Mouse (Mus musculus): ENCODE measurements at regions not wholly inside any gene's neighbourhood (a gene's known extent, or its start where the extent isn't known, plus 50 kb on each side); places are given as distances from the start of the nearest gene placed in this dataset.
A peak's percentile ranks its signal among the peaks of the same experiment; 100 is the strongest.

- DNase-seq = peak; percentile 56
These were observed 74.0 kb downstream of the Rhcg start for GRCm38 (mm10) chr7:79543231-79544071.

DNA sequence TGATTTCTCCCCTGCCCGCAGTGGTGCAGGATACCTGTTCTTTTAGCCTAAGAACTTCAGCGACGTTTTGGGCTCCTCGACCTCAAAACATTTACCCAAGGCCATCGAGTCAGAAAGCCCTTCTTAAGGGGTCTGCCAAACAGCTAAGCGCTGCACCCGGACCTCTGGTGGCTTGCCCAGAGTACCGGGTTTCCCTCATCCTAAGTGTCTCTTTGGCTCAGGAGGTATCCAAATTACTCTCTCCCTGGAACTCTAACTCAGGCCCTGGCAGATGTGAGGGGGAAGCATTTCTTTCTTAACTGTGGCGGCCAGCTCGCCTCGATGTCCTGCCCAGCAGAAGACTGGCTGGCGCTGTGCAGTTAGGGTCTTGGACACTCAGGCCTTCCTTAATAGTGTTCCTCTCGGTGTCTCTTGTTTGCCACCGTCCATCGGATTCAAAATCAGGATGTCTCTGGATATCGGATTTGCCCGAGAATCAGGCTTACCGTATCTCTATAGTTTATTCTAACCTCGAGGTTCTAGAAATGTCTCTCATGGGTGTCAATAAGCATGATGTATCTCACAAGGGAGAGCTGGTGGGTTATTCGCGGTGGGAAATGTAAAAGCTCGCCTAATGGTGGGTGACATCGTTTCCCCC lies 75.0 kb downstream of the Rhcg start:
- DNase-seq = no peak

DNA sequence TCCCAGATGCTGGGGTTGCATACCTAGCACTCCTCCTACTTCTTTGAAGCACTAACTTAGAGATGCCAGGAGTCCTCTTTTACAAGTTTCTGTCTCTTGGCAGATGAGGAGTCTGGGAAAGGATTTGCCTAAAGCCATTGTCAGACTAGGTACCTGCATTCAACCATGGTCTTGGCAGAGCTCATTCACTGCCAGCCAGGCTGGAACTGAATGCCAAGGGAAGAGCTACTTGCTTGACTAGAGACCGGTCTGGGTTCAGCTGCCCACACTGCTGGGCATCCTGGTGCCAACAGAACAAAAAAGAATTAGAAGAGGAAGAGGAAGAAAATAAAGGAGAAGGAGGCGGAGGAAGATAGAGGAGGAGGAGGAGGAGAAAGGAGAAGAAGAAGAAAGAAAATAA lies 74.1 kb upstream of the Polg start:
- no peak for DNase-seq

DNA sequence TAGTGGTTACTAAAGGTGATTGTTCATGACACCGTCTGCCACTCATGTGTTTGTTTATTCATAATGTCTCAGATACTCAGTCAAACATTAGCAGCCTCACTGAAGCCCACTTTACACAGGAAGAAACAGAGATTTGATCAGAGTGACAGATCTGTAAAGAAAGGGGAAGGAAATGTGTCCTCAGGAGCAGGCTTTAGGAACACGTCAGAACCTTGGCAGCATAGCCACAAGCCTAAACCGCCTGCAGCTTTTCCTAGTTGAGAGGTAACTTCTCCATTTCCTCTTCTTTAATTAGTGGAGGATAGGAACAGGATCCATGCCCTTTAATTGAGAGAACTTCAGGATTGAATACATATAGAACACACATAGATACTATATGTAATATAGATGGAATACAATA lies 73.3 kb upstream of the Polg start:
- no peak for DNase-seq

DNA sequence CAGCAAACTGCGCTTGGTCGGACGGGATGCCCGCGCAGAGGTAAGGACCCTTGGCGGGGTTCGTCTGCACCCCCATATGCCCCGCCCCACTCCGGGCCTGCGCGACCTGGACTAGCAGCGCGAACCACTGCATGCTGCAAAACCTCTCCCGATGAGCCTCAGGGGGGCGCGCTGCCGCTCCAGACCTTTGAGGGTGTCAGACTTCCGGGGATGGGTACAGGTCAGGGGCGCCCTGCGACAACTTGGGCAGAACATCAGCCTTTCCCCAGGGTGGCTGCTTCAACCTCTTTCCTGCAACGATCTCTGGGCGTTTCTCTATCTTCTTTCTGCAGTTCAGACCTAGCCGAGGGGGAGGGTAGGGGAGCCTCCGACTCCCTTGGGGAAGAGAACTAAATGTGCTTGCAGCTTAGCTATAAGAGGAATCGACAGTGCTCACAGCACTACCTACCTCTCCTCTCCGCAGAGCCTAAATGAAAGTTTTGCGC lies 70.0 kb upstream of the Polg start:
- peak; percentile 79 for DNase-seq

- DNase-seq = peak; percentile 81
These were observed 69.3 kb upstream of the Polg start for GRCm38 (mm10) chr7:79535251-79536111.

DNA sequence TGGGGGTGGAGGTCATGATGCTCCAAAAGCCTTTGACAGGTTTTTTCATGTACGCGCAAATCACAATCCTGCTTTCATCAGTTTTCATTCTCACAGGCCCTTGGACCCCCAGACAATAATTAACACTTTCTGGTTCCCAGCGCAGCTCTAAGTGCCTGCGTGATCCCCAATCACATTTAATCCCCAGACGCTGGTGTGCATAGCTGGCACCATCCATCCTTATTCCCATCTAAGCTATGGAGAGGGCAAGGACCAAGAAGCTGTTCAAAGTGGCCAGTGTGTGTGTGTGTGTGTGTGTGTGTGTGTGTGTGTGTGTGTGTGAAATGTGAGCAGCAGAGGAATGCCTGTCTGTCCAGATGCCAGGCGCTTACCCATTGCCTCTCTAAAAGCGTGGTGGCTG lies 68.7 kb upstream of the Polg start:
- no peak for DNase-seq

DNA sequence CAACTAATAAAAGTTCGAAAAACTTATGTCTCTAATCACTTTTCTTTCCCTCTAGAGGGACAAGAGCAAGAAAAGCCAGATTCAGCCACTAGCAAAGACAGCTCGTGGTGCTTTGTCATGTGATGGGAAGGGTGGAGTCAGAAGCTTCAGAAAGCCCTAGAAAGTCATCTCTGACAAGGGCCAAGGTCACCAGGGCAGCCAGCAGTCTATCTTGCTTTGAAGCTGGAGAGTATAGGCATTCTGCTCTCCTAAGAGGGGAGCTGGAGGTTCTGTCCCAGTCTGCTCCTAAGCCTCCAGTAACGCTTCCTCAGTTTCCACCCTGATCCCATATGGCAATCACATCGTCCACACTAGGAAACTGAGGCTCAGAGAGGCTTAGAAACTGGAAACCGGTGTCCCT lies 68.2 kb upstream of the Polg start:
- DNase-seq = no peak

- no peak for DNase-seq
These were observed 66.5 kb upstream of the Polg start for GRCm38 (mm10) chr7:79532626-79533140.

GRCm38 (mm10) chr7:79531551-79532356 lies 65.6 kb upstream of the Polg start:
- peak; percentile 79 for DNase-seq

- DNase-seq = no peak
These were observed 65.0 kb upstream of the Polg start for GRCm38 (mm10) chr7:79531142-79531541.

DNA sequence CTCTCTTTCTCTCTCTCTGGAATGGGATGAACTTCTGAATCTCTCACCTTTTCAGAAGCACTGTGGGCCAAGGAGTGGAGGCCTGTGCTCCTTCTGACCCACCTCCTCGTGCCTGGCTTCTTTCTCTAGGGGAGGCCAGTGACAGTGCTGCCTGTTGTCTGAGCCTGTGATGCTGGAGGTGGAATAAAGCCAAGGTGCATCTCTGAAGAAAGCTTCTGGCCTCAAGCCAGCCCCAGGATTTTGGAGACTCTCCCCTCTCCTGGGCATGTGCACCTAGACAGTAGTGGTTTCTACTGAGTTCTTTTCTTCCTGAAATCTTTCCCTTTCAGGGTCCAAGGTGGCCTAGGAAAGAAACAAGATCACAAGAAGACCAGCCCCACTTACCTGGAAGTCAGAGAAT lies 63.3 kb upstream of the Polg start:
- DNase-seq = no peak

DNA sequence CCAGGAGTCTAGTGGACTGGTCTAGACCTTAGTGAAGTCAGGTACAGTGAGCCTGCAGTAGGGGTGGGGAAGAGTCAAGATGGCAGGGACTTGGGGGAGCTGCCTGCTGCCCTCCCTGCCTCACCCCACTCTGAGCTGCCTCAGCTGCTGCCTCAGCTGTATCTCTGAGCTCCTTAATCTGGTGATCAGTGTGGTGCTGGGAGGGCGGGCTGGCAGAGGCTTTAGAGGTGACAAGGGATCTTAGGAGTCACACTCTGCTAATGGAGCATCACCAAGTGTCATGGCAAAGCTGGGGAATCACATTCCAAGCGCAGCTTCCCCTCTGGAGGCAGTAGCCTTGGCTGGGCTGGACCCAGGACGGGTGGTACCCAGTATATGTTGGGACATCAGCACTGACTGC lies 61.8 kb upstream of the Polg start:
- no peak for DNase-seq

GRCm38 (mm10) chr7:79525690-79526630 lies 59.8 kb upstream of the Polg start:
- DNase-seq = peak; percentile 80

DNA sequence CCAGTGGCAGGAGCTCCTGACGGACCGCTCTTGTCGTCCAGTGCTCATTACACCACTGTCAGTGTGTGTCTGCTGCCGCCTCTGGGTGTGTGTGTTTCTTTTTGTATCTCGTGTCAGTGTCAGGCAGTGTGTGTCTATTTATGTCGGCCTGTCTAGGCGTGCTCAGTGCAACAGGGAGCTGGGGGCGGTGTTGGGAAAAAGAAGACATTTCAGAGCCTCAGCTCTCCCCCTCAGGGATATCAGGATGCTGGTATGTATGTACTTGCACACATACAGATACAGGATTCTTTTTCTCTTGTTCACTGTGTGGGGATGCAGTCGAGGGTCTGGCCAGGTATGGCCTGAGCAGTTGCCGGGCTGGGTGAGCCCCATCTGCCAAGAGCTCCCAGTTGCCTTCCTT lies 58.8 kb upstream of the Polg start:
- no peak for DNase-seq

DNA sequence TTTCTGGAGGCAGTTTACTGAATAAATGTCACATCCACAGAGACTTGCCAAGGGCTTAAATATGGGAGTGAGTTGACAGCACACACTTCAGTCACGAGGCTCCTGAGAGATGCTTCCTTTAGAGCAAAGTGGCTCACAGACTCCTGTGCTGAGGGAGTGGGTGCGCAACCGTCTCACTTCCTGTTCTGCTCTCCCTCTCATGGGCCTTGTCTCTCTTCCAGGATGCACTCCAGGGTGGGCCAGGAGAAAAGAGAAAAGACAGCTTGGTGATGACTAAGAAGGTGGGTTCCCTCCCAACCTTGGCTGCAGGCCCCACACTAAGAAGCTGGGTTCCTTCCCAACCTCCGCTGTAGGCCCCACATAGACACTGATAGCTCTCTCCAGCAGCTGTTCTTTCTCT lies 57.5 kb upstream of the Polg start:
- no peak for DNase-seq

DNA sequence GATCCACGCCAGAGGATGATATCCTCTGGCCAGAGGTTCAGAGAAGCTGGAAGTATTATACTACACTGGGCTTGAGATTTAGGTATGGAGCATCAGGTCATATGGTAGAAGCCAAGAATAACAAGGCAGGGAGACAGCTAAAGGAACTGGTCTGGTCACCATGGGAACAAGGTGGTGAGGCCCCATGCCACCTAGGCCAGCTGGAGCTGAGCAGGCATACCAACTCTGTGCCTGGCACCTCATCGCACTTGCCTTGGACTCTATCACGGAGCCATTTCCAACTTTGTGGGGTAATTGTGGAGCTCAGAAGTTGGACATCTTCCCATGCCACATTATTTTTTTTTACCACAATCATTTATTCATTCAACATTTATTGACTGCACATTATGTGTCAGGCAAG lies 55.9 kb upstream of the Polg start:
- no peak for DNase-seq

GRCm38 (mm10) chr7:79521259-79521658 lies 55.1 kb upstream of the Polg start:
- DNase-seq = no peak

DNA sequence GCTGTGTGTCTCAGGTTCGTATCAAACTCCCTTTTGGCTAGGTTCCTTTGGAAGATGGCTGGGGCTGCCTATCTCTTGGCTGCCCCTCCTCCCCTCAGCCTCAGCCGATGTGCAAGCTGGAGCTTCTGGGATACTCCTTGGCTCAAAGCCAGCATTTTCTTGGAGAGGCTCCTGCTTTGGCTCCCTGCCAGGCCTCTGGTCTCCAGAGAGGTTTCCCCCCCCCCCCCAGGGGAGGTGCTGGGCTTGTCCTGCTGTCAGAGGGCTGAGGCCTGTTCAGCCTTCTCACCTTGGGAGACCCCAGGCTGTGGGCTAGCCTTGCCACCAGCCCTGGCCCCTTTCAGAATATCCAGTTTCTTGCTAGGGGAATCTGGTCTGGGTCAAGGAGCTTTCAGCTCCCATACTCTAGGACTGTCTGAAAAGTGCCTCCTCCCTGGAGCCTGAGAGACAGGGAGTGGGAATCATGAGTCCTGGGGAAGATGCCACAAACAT lies 54.1 kb upstream of the Polg start:
- DNase-seq = no peak

DNA sequence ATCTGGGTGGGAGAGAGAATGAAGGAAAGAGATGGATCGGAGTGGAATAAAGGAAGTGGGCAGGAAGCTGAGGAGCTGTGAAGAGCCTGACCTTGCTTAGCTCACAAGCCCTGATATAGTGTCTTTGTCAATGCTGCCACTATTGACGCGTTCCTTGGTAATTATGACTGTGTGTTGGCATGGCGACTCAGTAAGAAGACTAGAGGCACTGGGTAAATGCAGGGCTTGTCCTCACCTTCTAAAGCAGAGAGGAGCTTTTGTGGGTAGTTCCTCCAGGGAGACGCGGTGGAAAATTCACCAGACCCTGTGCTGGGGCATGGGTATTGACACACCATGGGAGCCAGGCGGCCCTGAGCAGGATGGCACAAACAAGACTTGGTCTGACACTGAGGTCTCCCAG lies 52.8 kb upstream of the Polg start:
- no peak for DNase-seq

All from embryo, embryonic 11 days (tissue).